Mouse (Mus musculus): ENCODE measurements around the gene Cdk7. TPM values are rescaled to one million over a fixed set of nuclear protein-coding genes. Genes with fewer than 3 reads are reported as not detected.

The Cdk7 gene
- polyA plus RNA-seq, 1 experiment from 2014 or later, result 64.4 TPM

- Histone ChIP-seq H3K27ac (ENCODE audit: low read length) (no peak overlapping the region), H3K4me3 (ENCODE audit: low read length) (no peak overlapping the region)
- ATAC-seq (replicated peaks; ENCODE audit: extremely low read depth, insufficient read depth, low FRiP score), result no peak
Measured at GRCm38 (mm10) chr13:100752529-100752928, 21.8 kb upstream of the Cdk7 start.

GRCm38 (mm10) chr13:100751402-100751801 lies 20.7 kb upstream of the Cdk7 start:
- Histone ChIP-seq H3K4me1 (ENCODE audit: control insufficient read depth, insufficient read depth, low read length) (0 out of 2 replicates have a peak, but pooled peaks cover 2% of the 10 kb centered on the region), H3K4me3 (ENCODE audit: low read length) (no peak overlapping the region), H3K36me3 (ENCODE audit: control insufficient read depth, insufficient read depth) (no peaks in the 10 kb centered on the region), H3K9me3 (replicated peaks; ENCODE audit: control insufficient read depth, low read length) (peaks cover 3% of the 10 kb centered on the region; the same call in 1 of the 2 replicates), H3K4me2 (ENCODE audit: low read depth, low read length) (no peak overlapping the region), H3K27me3 (ENCODE audit: control insufficient read depth, insufficient read depth, low read length) (no peaks in the 10 kb centered on the region), H3K9ac (ENCODE audit: low read length) (no peak overlapping the region), H3K27ac (ENCODE audit: low read length) (no peak overlapping the region)
- no peak for ATAC-seq (replicated peaks; ENCODE audit: extremely low read depth, insufficient read depth, low FRiP score)
- WGBS, result 76% methylated on average over 3 of the region's 3 CpGs

More at GRCm38 (mm10) chr13:100752529-100752928, 21.8 kb upstream of the Cdk7 start:
- Histone ChIP-seq H3K36me3 (ENCODE audit: control insufficient read depth, insufficient read depth) (no peaks in the 10 kb centered on the region), H3K27me3 (ENCODE audit: control insufficient read depth, insufficient read depth, low read length) (no peaks in the 10 kb centered on the region), H3K9ac (ENCODE audit: low read length) (no peak overlapping the region), H3K4me1 (ENCODE audit: control insufficient read depth, insufficient read depth, low read length) (0 out of 2 replicates have a peak, but pooled peaks cover 2% of the 10 kb centered on the region), H3K4me2 (ENCODE audit: low read depth, low read length) (no peak overlapping the region), H3K9me3 (replicated peaks; ENCODE audit: control insufficient read depth, low read length) (peaks cover 3% of the 10 kb centered on the region; the same call in 1 of the 2 replicates)
- 72% methylated on average over 8 of the region's 8 CpGs for WGBS

- Histone ChIP-seq H3K27me3 (ENCODE audit: control insufficient read depth, insufficient read depth, low read length) (no peaks in the 10 kb centered on the region), H3K4me1 (ENCODE audit: control insufficient read depth, insufficient read depth, low read length) (0 out of 2 replicates have a peak, but pooled peaks cover 2% of the 10 kb centered on the region), H3K4me2 (ENCODE audit: low read depth, low read length) (no peak overlapping the region), H3K9ac (ENCODE audit: low read length) (no peak overlapping the region), H3K36me3 (ENCODE audit: control insufficient read depth, insufficient read depth) (no peaks in the 10 kb centered on the region), H3K27ac (ENCODE audit: low read length) (no peak overlapping the region), H3K4me3 (ENCODE audit: low read length) (no peak overlapping the region), H3K9me3 (replicated peaks; ENCODE audit: control insufficient read depth, low read length) (peaks cover 2% of the 10 kb centered on the region; the same call in 1 of the 2 replicates)
- WGBS, result 54% methylated on average over 5 of the region's 5 CpGs
- ATAC-seq (replicated peaks; ENCODE audit: extremely low read depth, insufficient read depth, low FRiP score), result no peak
Measured at GRCm38 (mm10) chr13:100750799-100751198, 20.1 kb upstream of the Cdk7 start.

- Histone ChIP-seq H3K4me2 (ENCODE audit: low read depth, low read length) (no peak overlapping the region), H3K36me3 (ENCODE audit: control insufficient read depth, insufficient read depth) (no peaks in the 10 kb centered on the region), H3K9me3 (replicated peaks; ENCODE audit: control insufficient read depth, low read length) (no peaks in the 10 kb centered on the region), H3K27ac (ENCODE audit: low read length) (no peak overlapping the region), H3K27me3 (ENCODE audit: control insufficient read depth, insufficient read depth, low read length) (no peaks in the 10 kb centered on the region), H3K4me1 (ENCODE audit: control insufficient read depth, insufficient read depth, low read length) (peaks cover 4% of the 10 kb centered on the region; the same call in 1 of the 2 replicates), H3K9ac (ENCODE audit: low read length) (no peak overlapping the region), H3K4me3 (ENCODE audit: low read length) (no peak overlapping the region)
- ATAC-seq (replicated peaks; ENCODE audit: extremely low read depth, insufficient read depth, low FRiP score), result no peak
- 48% methylated on average over 8 of the region's 8 CpGs for WGBS
Measured at GRCm38 (mm10) chr13:100748638-100749037, 17.9 kb upstream of the Cdk7 start.

GRCm38 (mm10) chr13:100746090-100746489 lies 15.4 kb upstream of the Cdk7 start:
- no peaks in the 10 kb centered on the region for H3K27me3 ChIP-seq (ENCODE audit: control insufficient read depth, insufficient read depth, low read length)
- WGBS, result 77% methylated on average over 3 of the region's 3 CpGs
- H3K4me3 ChIP-seq (ENCODE audit: low read length), result no peak overlapping the region
- H3K36me3 ChIP-seq (ENCODE audit: control insufficient read depth, insufficient read depth), result no peaks in the 10 kb centered on the region
- H3K4me1 ChIP-seq (ENCODE audit: control insufficient read depth, insufficient read depth, low read length), result peaks cover 10% of the 10 kb centered on the region
- no peak overlapping the region for H3K4me2 ChIP-seq (ENCODE audit: low read depth, low read length)
- ATAC-seq (replicated peaks; ENCODE audit: extremely low read depth, insufficient read depth, low FRiP score), result no peak
- H3K27ac ChIP-seq (ENCODE audit: low read length), result no peak overlapping the region
- H3K9ac ChIP-seq (ENCODE audit: low read length), result no peak overlapping the region
- H3K9me3 ChIP-seq (replicated peaks; ENCODE audit: control insufficient read depth, low read length), result no peaks in the 10 kb centered on the region

- under 1% methylated on average over 52 of the region's 52 CpGs for WGBS
- H3K4me1 ChIP-seq (ENCODE audit: control insufficient read depth, insufficient read depth, low read length), result peaks cover 10% of the 10 kb centered on the region
Measured at GRCm38 (mm10) chr13:100744036-100744744, 13.5 kb upstream of the Cdk7 start, which contains the start of gene Mrps36. TSS of gene Mrps36 (minus strand) at chr13:100744659.

GRCm38 (mm10) chr13:100743346-100744035 lies 12.8 kb upstream of the Cdk7 start:
- WGBS, result 54% methylated on average over 11 of the region's 11 CpGs
- Histone ChIP-seq H3K4me2 (ENCODE audit: low read depth, low read length) (peak overlapping the region; percentile 70), H3K4me3 (ENCODE audit: low read length) (peak overlapping the region; percentile 86), H3K9me3 (replicated peaks; ENCODE audit: control insufficient read depth, low read length) (no peaks in the 10 kb centered on the region), H3K27me3 (ENCODE audit: control insufficient read depth, insufficient read depth, low read length) (no peaks in the 10 kb centered on the region), H3K36me3 (ENCODE audit: control insufficient read depth, insufficient read depth) (peaks cover 3% of the 10 kb centered on the region; the same call in 1 of the 2 replicates), H3K4me1 (ENCODE audit: control insufficient read depth, insufficient read depth, low read length) (peaks cover 10% of the 10 kb centered on the region), H3K9ac (ENCODE audit: low read length) (peak overlapping the region; percentile 93), H3K27ac (ENCODE audit: low read length) (peak overlapping the region; percentile 99)
- ATAC-seq (replicated peaks; ENCODE audit: extremely low read depth, insufficient read depth, low FRiP score), result peak; percentile 16

More at GRCm38 (mm10) chr13:100744036-100744744, 13.5 kb upstream of the Cdk7 start, which contains the start of gene Mrps36:
- Histone ChIP-seq H3K4me2 (ENCODE audit: low read depth, low read length) (peak within 1 kb of the TSS; percentile 70), H3K4me3 (ENCODE audit: low read length) (peak within 1 kb of the TSS; percentile 86), H3K9me3 (replicated peaks; ENCODE audit: control insufficient read depth, low read length) (no peaks in the 10 kb centered on the region), H3K27ac (ENCODE audit: low read length) (peak within 1 kb of the TSS; percentile 99), H3K9ac (ENCODE audit: low read length) (peak within 1 kb of the TSS; percentile 93), H3K27me3 (ENCODE audit: control insufficient read depth, insufficient read depth, low read length) (no peaks in the 10 kb centered on the region), H3K36me3 (ENCODE audit: control insufficient read depth, insufficient read depth) (no peaks in the 10 kb centered on the region)
- ATAC-seq (replicated peaks; ENCODE audit: extremely low read depth, insufficient read depth, low FRiP score), result peak; percentile 95

- Histone ChIP-seq H3K4me3 (ENCODE audit: low read length) (no peak overlapping the region), H3K4me1 (ENCODE audit: control insufficient read depth, insufficient read depth, low read length) (peaks cover 10% of the 10 kb centered on the region), H3K9ac (ENCODE audit: low read length) (no peak overlapping the region), H3K36me3 (ENCODE audit: control insufficient read depth, insufficient read depth) (peaks cover 4% of the 10 kb centered on the region; the same call in 1 of the 2 replicates), H3K27ac (ENCODE audit: low read length) (no peak overlapping the region), H3K27me3 (ENCODE audit: control insufficient read depth, insufficient read depth, low read length) (no peaks in the 10 kb centered on the region), H3K4me2 (ENCODE audit: low read depth, low read length) (peak overlapping the region; percentile 70), H3K9me3 (replicated peaks; ENCODE audit: control insufficient read depth, low read length) (no peaks in the 10 kb centered on the region)
- no peak for ATAC-seq (replicated peaks; ENCODE audit: extremely low read depth, insufficient read depth, low FRiP score)
- 86% methylated on average over 5 of the region's 5 CpGs for WGBS
Measured at GRCm38 (mm10) chr13:100742831-100743230, 12.1 kb upstream of the Cdk7 start.

- ATAC-seq (replicated peaks; ENCODE audit: extremely low read depth, insufficient read depth, low FRiP score), result no peak
- WGBS, result 97% methylated on average over 2 of the region's 2 CpGs
- Histone ChIP-seq H3K36me3 (ENCODE audit: control insufficient read depth, insufficient read depth) (peaks cover 12% of the 10 kb centered on the region), H3K27ac (ENCODE audit: low read length) (no peak overlapping the region), H3K9ac (ENCODE audit: low read length) (no peak overlapping the region), H3K27me3 (ENCODE audit: control insufficient read depth, insufficient read depth, low read length) (no peaks in the 10 kb centered on the region), H3K4me2 (ENCODE audit: low read depth, low read length) (no peak overlapping the region), H3K9me3 (replicated peaks; ENCODE audit: control insufficient read depth, low read length) (no peaks in the 10 kb centered on the region), H3K4me3 (ENCODE audit: low read length) (no peak overlapping the region), H3K4me1 (ENCODE audit: control insufficient read depth, insufficient read depth, low read length) (peaks cover 14% of the 10 kb centered on the region)
Measured at GRCm38 (mm10) chr13:100732756-100733155, 2.0 kb upstream of the Cdk7 start.

Data from heart, embryonic 16.5 days (tissue).